Mouse (Mus musculus) liver, postnatal 0 days (tissue): ENCODE data around the gene Slc12a3.

Experiments used
- CTCF ChIP-seq: sonication (generic); IDR thresholded peaks from 2 replicates; pipeline ENCODE4 v1.5.1; 2016; ENCODE audit warnings: antibody characterized with exemption, low read depth
- EP300 ChIP-seq: IDR thresholded peaks from 2 replicates; pipeline ENCODE4 v1.6.1; 2016; ENCODE audit warnings: antibody characterized with exemption, low read depth, mild to moderate bottlenecking

- TF ChIP-seq CTCF = no peak
- TF ChIP-seq EP300 = peak; percentile 86
These were observed 48.8 kb downstream of the Slc12a3 start for GRCm38 (mm10) chr8:94377714-94378205.
